Mouse (Mus musculus) olfactory bulb, adult 2 months (tissue): ENCODE results near the gene Ap4b1. TPM values are rescaled to one million over a fixed set of nuclear protein-coding genes. Genes with fewer than 3 reads are reported as not detected.

Source experiments
- H3K27ac ChIP-seq: fragments of 200-500 bp; 2 replicates; pipeline ENCODE4 v1.5.1; 2012; ENCODE audit warnings: low read depth, low read length; ENCODE audit not compliant: insufficient read depth
- H3K4me1 ChIP-seq: fragments of 200-500 bp; 2 replicates; pipeline ENCODE4 v1.6.1; 2012; ENCODE audit warnings: low read length; ENCODE audit not compliant: control insufficient read depth, insufficient read depth
- H3K4me3 ChIP-seq: fragments of 200-500 bp; 2 replicates; pipeline ENCODE4 v1.5.1; 2012; ENCODE audit warnings: mild to moderate bottlenecking, low read depth, low read length, moderate library complexity; ENCODE audit not compliant: insufficient read depth
- CTCF ChIP-seq: fragments of 200-500 bp; IDR thresholded peaks from 2 replicates; pipeline ENCODE4 v1.5.1; 2012; ENCODE audit warnings: low read depth, mild to moderate bottlenecking, low read length, moderate library complexity; ENCODE audit not compliant: insufficient read depth
- POLR2A ChIP-seq: fragments of 200-500 bp; IDR thresholded peaks from 2 replicates; pipeline ENCODE4 v1.6.1; 2012; ENCODE audit warnings: mild to moderate bottlenecking, low read depth, low read length, moderate library complexity; ENCODE audit not compliant: insufficient read depth
- WGBS: fragments of 180-500 bp; shearing (Covaris S2); methylation state at CpG from one replicate; pipeline ENCODE4 v1.1.7; 2018; 5-methylcytosine and 5-hydroxymethylcytosine counted together
- polyA plus RNA-seq: library from polyadenylated mRNA; stranded (reverse); fragments of >200 nt; gene quantifications from 2 replicates; pipeline ENCODE4 v1.2.4, GENCODE M21; 2012; ENCODE audit warnings: low replicate concordance; ENCODE audit not compliant: missing spikeins, insufficient read depth, insufficient read length

The Ap4b1 gene
- polyA plus RNA-seq, 1 experiment = not detected

- TF ChIP-seq CTCF (no peak), POLR2A (no peak)
- H3K4me3 ChIP-seq = no peak overlapping the region
- H3K27ac ChIP-seq = peak overlapping the region; percentile 64; the same call in 1 of the 2 replicates
- peaks cover 3% of the 10 kb centered on the region; the same call in 1 of the 2 replicates for H3K4me1 ChIP-seq
- WGBS = 60% methylated on average over 6 of the region's 6 CpGs
These were observed 42.2 kb downstream of the Ap4b1 start for GRCm38 (mm10) chr3:103851481-103851880.

GRCm38 (mm10) chr3:103851882-103852281 is 42.6 kb downstream of the Ap4b1 start:
- Histone ChIP-seq H3K27ac (peak overlapping the region; percentile 64; the same call in 1 of the 2 replicates), H3K4me3 (no peak overlapping the region), H3K4me1 (peaks cover 3% of the 10 kb centered on the region; the same call in 1 of the 2 replicates)
- 84% methylated on average over 8 of the region's 8 CpGs for WGBS
- TF ChIP-seq POLR2A (no peak), CTCF (no peak)

- H3K27ac ChIP-seq = peak overlapping the region; percentile 28; the same call in 1 of the 2 replicates
- TF ChIP-seq POLR2A (no peak), CTCF (no peak)
- 22% methylated on average over 3 of the region's 3 CpGs for WGBS
- H3K4me3 ChIP-seq = no peak overlapping the region
- H3K4me1 ChIP-seq = peaks cover 3% of the 10 kb centered on the region; the same call in 1 of the 2 replicates
These were observed 43.4 kb downstream of the Ap4b1 start for GRCm38 (mm10) chr3:103852565-103853299.

- H3K4me1 ChIP-seq = peaks cover 3% of the 10 kb centered on the region; the same call in 1 of the 2 replicates
- TF ChIP-seq CTCF (no peak), POLR2A (no peak)
- WGBS = 79% methylated on average over 8 of the region's 8 CpGs
- no peak overlapping the region for H3K27ac ChIP-seq
- no peak overlapping the region for H3K4me3 ChIP-seq
These were observed 44.5 kb downstream of the Ap4b1 start for GRCm38 (mm10) chr3:103853804-103854203.

GRCm38 (mm10) chr3:103857036-103857805 is 47.9 kb downstream of the Ap4b1 start:
- TF ChIP-seq POLR2A (no peak), CTCF (no peak)
- no peak overlapping the region for H3K27ac ChIP-seq
- H3K4me3 ChIP-seq = no peak overlapping the region
- 97% methylated on average over 7 of the region's 7 CpGs for WGBS
- H3K4me1 ChIP-seq = no peaks in the 10 kb centered on the region

- H3K4me3 ChIP-seq = no peak overlapping the region
- no peaks in the 10 kb centered on the region for H3K4me1 ChIP-seq
- H3K27ac ChIP-seq = no peak overlapping the region
- 93% methylated on average over 6 of the region's 6 CpGs for WGBS
- TF ChIP-seq POLR2A (no peak), CTCF (no peak)
These were observed 48.8 kb downstream of the Ap4b1 start for GRCm38 (mm10) chr3:103857977-103858563.

- H3K4me3 ChIP-seq = no peak within 1 kb of the TSS
- no peak for TF ChIP-seq POLR2A
- TF ChIP-seq CTCF = no peak
- H3K27ac ChIP-seq = no peak within 1 kb of the TSS; the same call in 1 of the 2 replicates
- 74% methylated on average over 12 of the region's 12 CpGs for WGBS
- no peaks in the 10 kb centered on the region for H3K4me1 ChIP-seq
These were observed 49.8 kb downstream of the Ap4b1 start, which contains the start of gene Ptpn22 for GRCm38 (mm10) chr3:103858881-103859801. Gene Ptpn22, plus strand, starts transcription at chr3:103859795.

GRCm38 (mm10) chr3:103859851-103860391 is 50.6 kb downstream of the Ap4b1 start:
- 58% methylated on average over 6 of the region's 6 CpGs for WGBS
- H3K4me3 ChIP-seq = no peak overlapping the region
- no peak for TF ChIP-seq POLR2A
- no peak for TF ChIP-seq CTCF
- no peak overlapping the region for H3K27ac ChIP-seq
- H3K4me1 ChIP-seq = no peaks in the 10 kb centered on the region
